Mouse (Mus musculus) myocyte (in vitro differentiated cells): Measurements from ENCODE around the gene Ralgapa2. TPM values are rescaled to one million over a fixed set of nuclear protein-coding genes. Genes with fewer than 3 reads are reported as not detected.

Source experiments
- H3K27me3 ChIP-seq: one replicate; pipeline ENCODE4 v1.6.1; 2011; ENCODE audit not compliant: control insufficient read depth, insufficient read depth, insufficient read length
- H3K36me3 ChIP-seq: one replicate; pipeline ENCODE4 v1.6.1; 2011; ENCODE audit not compliant: control insufficient read depth, insufficient read depth
- H3K4me2 ChIP-seq: one replicate; pipeline ENCODE4 v1.6.1; 2011; ENCODE audit warnings: low read depth, control low read depth
- H3K4me3 ChIP-seq: one replicate; pipeline ENCODE4 v1.5.1; 2011; ENCODE audit warnings: mild to moderate bottlenecking, control low read depth, moderate library complexity
- H3K79me2 ChIP-seq: one replicate; pipeline ENCODE4 v1.6.1; 2011; ENCODE audit not compliant: control insufficient read depth, insufficient read depth
- H3ac ChIP-seq: one replicate; pipeline ENCODE4 v1.6.1; 2011; ENCODE audit not compliant: control insufficient read depth, insufficient read length
- CEBPB ChIP-seq: IDR thresholded peaks from 2 replicates; pipeline ENCODE4 v1.6.1; 2011; ENCODE audit warnings: mild to moderate bottlenecking, moderate library complexity; ENCODE audit not compliant: poor library complexity, insufficient read depth, severe bottlenecking
- E2F4 ChIP-seq: IDR thresholded peaks from one replicate; pipeline ENCODE4 v1.6.1; 2011; ENCODE audit warnings: mild to moderate bottlenecking, control low read depth, moderate library complexity; ENCODE audit not compliant: insufficient read depth
- MAX ChIP-seq: IDR thresholded peaks from one replicate; pipeline ENCODE4 v1.6.1; 2011; ENCODE audit warnings: low read depth, mild to moderate bottlenecking, control low read depth
- MYOD1 ChIP-seq, 3 experiments: IDR thresholded peaks; one replicate each; pipeline ENCODE4 v1.6.1; 2011; ENCODE audit warnings: control low read depth in 2 of 3, low read depth in 2 of 3, mild to moderate bottlenecking in 2 of 3, moderate library complexity in 1 of 3; ENCODE audit not compliant: insufficient read length in 2 of 3, control insufficient read depth in 1 of 3
- MYOG ChIP-seq, 3 experiments: IDR thresholded peaks; one replicate each; pipeline ENCODE4 v1.6.1; 2011; ENCODE audit warnings: control low read depth in 2 of 3, low read depth in 2 of 3, mild to moderate bottlenecking in 2 of 3; ENCODE audit not compliant: insufficient read length in 2 of 3, control insufficient read depth in 1 of 3, insufficient read depth in 1 of 3
- POLR2A ChIP-seq: IDR thresholded peaks from one replicate; pipeline ENCODE4 v1.6.1; 2011; ENCODE audit warnings: low read depth, mild to moderate bottlenecking, control low read depth, moderate library complexity; ENCODE audit not compliant: insufficient read length
- POLR2AphosphoS2 ChIP-seq: IDR thresholded peaks from one replicate; pipeline ENCODE4 v1.6.1; 2011; ENCODE audit warnings: low read depth, control low read depth; ENCODE audit not compliant: insufficient read length
- REST ChIP-seq: IDR thresholded peaks from one replicate; pipeline ENCODE4 v1.6.1; 2011; ENCODE audit warnings: mild to moderate bottlenecking, control low read depth, moderate library complexity; ENCODE audit not compliant: insufficient read depth, insufficient read length
- SRF ChIP-seq: IDR thresholded peaks from one replicate; pipeline ENCODE4 v1.6.1; 2011; ENCODE audit warnings: low read depth; ENCODE audit not compliant: control insufficient read depth, insufficient read length
- TCF12 ChIP-seq: IDR thresholded peaks from one replicate; pipeline ENCODE4 v1.6.1; 2011; ENCODE audit warnings: mild to moderate bottlenecking, control low read depth; ENCODE audit not compliant: poor library complexity, insufficient read depth, severe bottlenecking
- TCF3 ChIP-seq: IDR thresholded peaks from one replicate; pipeline ENCODE4 v1.6.1; 2011; ENCODE audit warnings: low read depth, control low read depth; ENCODE audit not compliant: insufficient read length
- USF1 ChIP-seq: IDR thresholded peaks from one replicate; pipeline ENCODE4 v1.6.1; 2011; ENCODE audit warnings: low read depth, mild to moderate bottlenecking, control low read depth, moderate library complexity
- polyA plus RNA-seq: library from polyadenylated mRNA; unstranded; fragments of >200 nt; fragmentation: generic; extraction: Trizol; gene quantifications from one replicate; pipeline ENCODE4 v1.2.1, GENCODE M21; 2012; ENCODE audit warnings: missing spikeins

Ralgapa2 gene
- polyA plus RNA-seq, 1 experiment, result 1.8 TPM

DNA sequence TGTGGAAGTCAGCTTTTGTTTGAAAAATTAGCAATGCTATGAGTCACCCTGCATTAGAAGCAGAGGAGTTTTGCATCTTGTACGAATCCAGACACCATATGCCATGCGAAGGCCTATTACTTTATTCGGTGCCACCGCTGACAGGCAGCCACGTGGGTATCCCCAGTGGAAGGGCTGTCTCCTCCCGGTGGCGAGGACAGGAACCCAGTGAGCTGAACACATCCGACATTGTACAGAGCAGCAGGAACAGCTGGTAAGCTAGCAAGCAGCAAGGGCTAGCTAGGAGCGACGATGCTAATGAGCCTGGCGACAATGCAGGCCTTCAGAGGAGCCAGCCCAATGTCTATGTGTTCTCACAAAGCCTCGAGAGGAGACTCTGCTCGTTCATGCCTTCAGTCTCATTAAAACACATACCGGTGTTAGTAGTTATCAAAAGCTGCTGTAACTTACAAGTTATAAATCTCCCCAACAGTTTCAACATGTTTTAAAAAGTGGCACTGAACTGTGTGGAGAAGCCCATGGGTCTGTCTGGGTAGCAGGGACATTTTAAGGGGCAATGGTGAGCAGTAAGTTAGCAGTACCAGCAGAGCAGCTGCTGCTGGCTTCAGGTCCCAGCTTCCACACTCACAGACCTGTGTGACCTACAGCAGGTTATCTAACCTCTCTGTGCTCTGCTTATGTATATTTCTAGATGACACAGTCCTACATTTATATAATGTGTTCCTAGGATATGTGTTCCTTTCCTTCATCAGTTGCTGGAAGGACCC, 221.1 kb downstream of the Ralgapa2 start:
- Histone ChIP-seq H3K4me2 (no peak overlapping the region), H3K79me2 (no peaks in the 10 kb centered on the region), H3ac (no peak overlapping the region), H3K27me3 (no peaks in the 10 kb centered on the region), H3K4me3 (no peak overlapping the region), H3K36me3 (no peaks in the 10 kb centered on the region)
- TF ChIP-seq TCF12, result no peak
- TF ChIP-seq MAX, result no peak
- TF ChIP-seq MYOG (IDR thresholded peaks at IDR 0.05; ENCODE audit: control insufficient read depth in 1 of 3, insufficient read depth in 1 of 3, insufficient read length in 2 of 3, low read depth in 2 of 3), result no peak
- no peak for TF ChIP-seq POLR2AphosphoS2
- TF ChIP-seq REST, result no peak
- TF ChIP-seq CEBPB, result no peak
- TF ChIP-seq TCF3, result no peak
- TF ChIP-seq SRF, result no peak
- no peak for TF ChIP-seq E2F4
- TF ChIP-seq POLR2A, result no peak
- no peak for TF ChIP-seq MYOD1 (IDR thresholded peaks at IDR 0.05; ENCODE audit: control insufficient read depth in 1 of 3, insufficient read length in 2 of 3, low read depth in 2 of 3)
- no peak for TF ChIP-seq USF1

DNA sequence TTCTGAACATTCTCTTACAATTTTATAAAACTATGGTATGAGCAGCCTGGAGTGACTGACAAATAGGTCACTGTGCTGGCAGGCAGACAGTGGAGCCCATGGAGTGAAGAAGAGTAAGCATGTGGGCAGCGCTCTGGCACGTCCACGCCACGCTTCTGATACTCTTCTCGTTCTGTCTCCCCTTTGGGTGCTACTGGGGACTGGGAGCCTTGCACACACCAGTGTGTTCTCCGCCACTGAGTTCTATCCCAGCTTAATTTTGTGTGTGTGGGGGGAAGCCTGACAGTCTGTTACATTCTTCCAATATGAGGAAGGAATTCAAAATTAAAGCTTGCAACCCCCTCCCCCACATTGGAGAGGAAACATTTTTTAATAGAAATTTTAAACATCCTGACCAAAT, 221.8 kb downstream of the Ralgapa2 start:
- H3K4me3 ChIP-seq, result no peak overlapping the region
- no peaks in the 10 kb centered on the region for H3K79me2 ChIP-seq
- no peaks in the 10 kb centered on the region for H3K27me3 ChIP-seq
- TF ChIP-seq POLR2A (no peak), REST (no peak), USF1 (no peak), MYOD1 (IDR thresholded peaks at IDR 0.05; ENCODE audit: control insufficient read depth in 1 of 3, insufficient read length in 2 of 3, low read depth in 2 of 3) (no peak), TCF3 (no peak)
- no peak overlapping the region for H3ac ChIP-seq
- no peak overlapping the region for H3K4me2 ChIP-seq
- no peaks in the 10 kb centered on the region for H3K36me3 ChIP-seq

DNA sequence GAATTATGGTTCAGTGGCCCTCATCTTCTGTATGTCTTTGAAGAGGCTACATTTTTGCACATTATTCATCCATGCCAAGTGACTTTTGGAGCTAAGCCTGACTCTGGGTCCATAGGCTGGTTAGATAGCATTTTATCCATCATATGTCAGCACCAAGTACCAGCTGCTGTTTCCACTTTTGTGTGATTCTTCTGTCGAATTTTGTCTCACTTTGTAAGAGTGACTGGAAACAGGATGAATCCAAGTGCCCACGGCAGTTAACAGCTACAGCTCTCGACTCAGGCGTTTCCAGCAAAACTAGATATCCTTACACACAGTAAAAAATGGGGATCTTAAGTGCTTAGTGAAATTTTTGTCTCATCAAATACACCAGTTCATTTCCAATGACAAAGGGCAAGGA, 222.8 kb downstream of the Ralgapa2 start:
- Histone ChIP-seq H3K79me2 (no peaks in the 10 kb centered on the region), H3K27me3 (no peaks in the 10 kb centered on the region), H3K4me2 (no peak overlapping the region), H3ac (no peak overlapping the region), H3K4me3 (no peak overlapping the region), H3K36me3 (no peaks in the 10 kb centered on the region)
- TF ChIP-seq E2F4 (no peak), CEBPB (no peak), POLR2A (no peak), MYOG (IDR thresholded peaks at IDR 0.05; ENCODE audit: control insufficient read depth in 1 of 3, insufficient read depth in 1 of 3, insufficient read length in 2 of 3, low read depth in 2 of 3) (no peak), TCF3 (no peak), MAX (no peak), POLR2AphosphoS2 (no peak), USF1 (no peak), MYOD1 (IDR thresholded peaks at IDR 0.05; ENCODE audit: control insufficient read depth in 1 of 3, insufficient read length in 2 of 3, low read depth in 2 of 3) (no peak), SRF (no peak), REST (no peak), TCF12 (no peak)

DNA sequence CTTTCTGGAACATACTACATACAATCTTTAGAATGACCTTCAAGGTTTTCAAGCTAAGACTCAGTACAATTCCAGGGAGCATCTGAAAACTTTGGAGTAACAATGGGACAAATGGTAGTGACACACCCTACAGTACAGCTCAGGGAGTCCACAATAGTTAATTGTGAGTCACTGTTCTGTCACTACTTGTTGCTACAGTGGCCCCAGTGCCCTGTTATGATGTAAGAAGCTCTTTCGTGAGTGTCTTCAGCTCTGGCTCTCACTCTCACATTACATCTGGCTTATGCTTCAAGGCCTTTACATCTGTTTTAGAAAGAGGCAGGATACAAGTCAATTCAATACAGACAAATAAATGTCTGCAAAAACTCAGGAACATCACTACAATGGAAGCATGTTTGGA, 223.8 kb downstream of the Ralgapa2 start:
- Histone ChIP-seq H3K27me3 (no peaks in the 10 kb centered on the region), H3ac (no peak overlapping the region), H3K4me2 (no peak overlapping the region), H3K4me3 (no peak overlapping the region), H3K79me2 (no peaks in the 10 kb centered on the region), H3K36me3 (no peaks in the 10 kb centered on the region)
- TF ChIP-seq POLR2AphosphoS2 (no peak), TCF3 (no peak), E2F4 (no peak), MAX (no peak), TCF12 (no peak), CEBPB (no peak), USF1 (no peak), REST (no peak), MYOG (IDR thresholded peaks at IDR 0.05; ENCODE audit: control insufficient read depth in 1 of 3, insufficient read depth in 1 of 3, insufficient read length in 2 of 3, low read depth in 2 of 3) (no peak), MYOD1 (IDR thresholded peaks at IDR 0.05; ENCODE audit: control insufficient read depth in 1 of 3, insufficient read length in 2 of 3, low read depth in 2 of 3) (no peak), SRF (no peak), POLR2A (no peak)

DNA sequence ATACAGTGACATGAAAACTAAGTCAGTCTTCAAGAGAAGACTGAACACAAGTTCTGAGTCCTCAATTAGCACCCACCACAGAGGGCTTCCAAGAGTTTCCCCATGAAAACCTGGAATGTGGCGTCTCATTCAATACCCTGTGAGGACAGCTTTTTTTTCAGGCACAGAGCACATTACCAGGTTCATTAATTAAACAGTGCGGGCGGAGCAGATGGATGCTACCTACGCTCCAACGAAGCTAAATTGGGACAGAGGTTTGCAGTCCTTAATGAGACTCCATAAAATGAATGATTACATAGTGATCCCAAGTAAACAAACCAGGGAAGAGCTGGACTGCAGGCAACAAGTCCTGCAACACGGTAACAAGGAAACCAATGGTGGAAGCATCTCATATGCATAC, 224.6 kb downstream of the Ralgapa2 start:
- H3K36me3 ChIP-seq, result no peaks in the 10 kb centered on the region

More for the DNA sequence above, 224.6 kb downstream of the Ralgapa2 start:
- Histone ChIP-seq H3K79me2 (no peaks in the 10 kb centered on the region), H3K4me2 (no peak overlapping the region), H3K4me3 (no peak overlapping the region), H3ac (no peak overlapping the region), H3K27me3 (no peaks in the 10 kb centered on the region)
- no peak for TF ChIP-seq MYOD1 (IDR thresholded peaks at IDR 0.05; ENCODE audit: control insufficient read depth in 1 of 3, insufficient read length in 2 of 3, low read depth in 2 of 3)
- no peak for TF ChIP-seq POLR2A
- no peak for TF ChIP-seq TCF12
- no peak for TF ChIP-seq SRF
- TF ChIP-seq USF1, result no peak
- TF ChIP-seq POLR2AphosphoS2, result no peak
- TF ChIP-seq MAX, result no peak
- no peak for TF ChIP-seq TCF3
- no peak for TF ChIP-seq E2F4
- no peak for TF ChIP-seq MYOG (IDR thresholded peaks at IDR 0.05; ENCODE audit: control insufficient read depth in 1 of 3, insufficient read depth in 1 of 3, insufficient read length in 2 of 3, low read depth in 2 of 3)
